Mouse (Mus musculus) stomach, embryonic 16.5 days (tissue): ENCODE results near the gene Extl2. TPM values are rescaled to one million over a fixed set of nuclear protein-coding genes. Genes with fewer than 3 reads are reported as not detected.

Experiments used
- ATAC-seq: fragments of 200-750 bp; cut with Nextera tagmentation; 2 replicates; pipeline ENCODE4 v1.8.0; 2017; ENCODE audit warnings: moderate number of reproducible peaks, moderate TSS enrichment; ENCODE audit not compliant: insufficient read depth, low FRiP score
- H3K27ac ChIP-seq: fragments of 300-500 bp; sonication (generic); 2 replicates; pipeline ENCODE4 v1.5.1; 2014; ENCODE audit warnings: low read length
- H3K27me3 ChIP-seq: fragments of 300-500 bp; sonication (generic); 2 replicates; pipeline ENCODE4 v1.6.1; 2014; ENCODE audit warnings: low read length, control low read depth, mixed read lengths; ENCODE audit not compliant: control insufficient read depth, insufficient read depth
- H3K36me3 ChIP-seq: fragments of 300-500 bp; sonication (generic); 2 replicates; pipeline ENCODE4 v1.6.1; 2014; ENCODE audit warnings: low read length; ENCODE audit not compliant: control insufficient read depth, insufficient read depth
- H3K4me1 ChIP-seq: fragments of 300-500 bp; sonication (generic); 2 replicates; pipeline ENCODE4 v1.6.1; 2014; ENCODE audit warnings: low read length, control low read depth, mixed read lengths; ENCODE audit not compliant: control insufficient read depth, insufficient read depth
- H3K4me2 ChIP-seq: fragments of 300-500 bp; sonication (generic); 2 replicates; pipeline ENCODE4 v1.6.1; 2014; ENCODE audit warnings: low read depth, low read length, mixed read lengths
- H3K4me3 ChIP-seq: fragments of 300-500 bp; sonication (generic); replicated peaks from 2 replicates; pipeline ENCODE4 v1.5.1; 2014; ENCODE audit warnings: mild to moderate bottlenecking, low read length
- H3K9ac ChIP-seq: fragments of 300-500 bp; sonication (generic); 2 replicates; pipeline ENCODE4 v1.6.1; 2014; ENCODE audit warnings: low read length
- H3K9me3 ChIP-seq: fragments of 300-500 bp; sonication (generic); replicated peaks from 2 replicates; pipeline ENCODE4 v1.6.1; 2016; ENCODE audit warnings: low read length, control low read depth; ENCODE audit not compliant: control insufficient read depth
- WGBS: fragments of 180-500 bp; shearing (Covaris S2); extraction: QIAGEN DNeasy Blood & Tissue Kit; methylation state at CpG from one replicate; pipeline ENCODE4 v1.1.7; 2014; 5-methylcytosine and 5-hydroxymethylcytosine counted together
- polyA plus RNA-seq: library from polyadenylated mRNA; unstranded; fragments of >200 nt; fragmentation: Nextera tagmentation; extraction: Ambion mirVana; gene quantifications from 2 replicates; pipeline ENCODE4 v1.2.1, GENCODE M21; 2015

The Extl2 gene
- polyA plus RNA-seq, 1 experiment from 2014 or later: 20.2 TPM

- 93% methylated on average over 14 of the region's 14 CpGs for WGBS
- no peak overlapping the region for H3K9ac ChIP-seq
- no peak overlapping the region for H3K27ac ChIP-seq
- H3K27me3 ChIP-seq: no peaks in the 10 kb centered on the region
- no peaks in the 10 kb centered on the region for H3K9me3 ChIP-seq
- H3K4me3 ChIP-seq: no peak overlapping the region
- H3K4me2 ChIP-seq: no peak overlapping the region
- H3K36me3 ChIP-seq: peaks cover 7% of the 10 kb centered on the region; the same call in 1 of the 2 replicates
- ATAC-seq: no peak
- no peaks in the 10 kb centered on the region for H3K4me1 ChIP-seq
Measured at GRCm38 (mm10) chr3:115971891-115972646, 35.2 kb upstream of the Extl2 start.

GRCm38 (mm10) chr3:115974228-115974627 is 33.0 kb upstream of the Extl2 start:
- Histone ChIP-seq H3K4me3 (no peak overlapping the region), H3K9me3 (no peaks in the 10 kb centered on the region), H3K27me3 (no peaks in the 10 kb centered on the region), H3K36me3 (peaks cover 11% of the 10 kb centered on the region; the same call in 1 of the 2 replicates), H3K27ac (no peak overlapping the region), H3K4me2 (no peak overlapping the region), H3K9ac (no peak overlapping the region), H3K4me1 (no peaks in the 10 kb centered on the region)
- 90% methylated on average over 6 of the region's 6 CpGs for WGBS
- no peak for ATAC-seq

- 92% methylated on average over 10 of the region's 10 CpGs for WGBS
- no peak for ATAC-seq
- no peak overlapping the region for H3K4me2 ChIP-seq
- no peaks in the 10 kb centered on the region for H3K4me1 ChIP-seq
- peaks cover 11% of the 10 kb centered on the region; the same call in 1 of the 2 replicates for H3K36me3 ChIP-seq
- no peak overlapping the region for H3K9ac ChIP-seq
- no peaks in the 10 kb centered on the region for H3K9me3 ChIP-seq
- H3K4me3 ChIP-seq: no peak overlapping the region
- no peak overlapping the region for H3K27ac ChIP-seq
- H3K27me3 ChIP-seq: no peaks in the 10 kb centered on the region
Measured at GRCm38 (mm10) chr3:115974995-115975394, 32.3 kb upstream of the Extl2 start.

GRCm38 (mm10) chr3:115979000-115979399 is 28.3 kb upstream of the Extl2 start:
- no peak overlapping the region for H3K9ac ChIP-seq
- no peaks in the 10 kb centered on the region for H3K4me1 ChIP-seq
- ATAC-seq: no peak
- 29% methylated on average over 1 of the region's 1 CpGs for WGBS
- no peak overlapping the region for H3K4me3 ChIP-seq
- no peak overlapping the region for H3K4me2 ChIP-seq
- H3K9me3 ChIP-seq: no peaks in the 10 kb centered on the region
- no peak overlapping the region for H3K27ac ChIP-seq
- H3K36me3 ChIP-seq: peaks cover 8% of the 10 kb centered on the region; the same call in 1 of the 2 replicates
- no peaks in the 10 kb centered on the region for H3K27me3 ChIP-seq

GRCm38 (mm10) chr3:115983217-115983616 is 24.0 kb upstream of the Extl2 start:
- ATAC-seq: no peak
- Histone ChIP-seq H3K9ac (no peak overlapping the region), H3K4me1 (no peaks in the 10 kb centered on the region), H3K36me3 (peaks cover 3% of the 10 kb centered on the region), H3K4me2 (no peak overlapping the region), H3K27me3 (no peaks in the 10 kb centered on the region), H3K27ac (no peak overlapping the region), H3K9me3 (no peaks in the 10 kb centered on the region), H3K4me3 (no peak overlapping the region)
- WGBS: 95% methylated on average over 8 of the region's 8 CpGs

GRCm38 (mm10) chr3:115984653-115985052 is 22.6 kb upstream of the Extl2 start:
- no peak for ATAC-seq

GRCm38 (mm10) chr3:115985183-115985892 is 21.9 kb upstream of the Extl2 start:
- WGBS: 69% methylated on average over 9 of the region's 9 CpGs
- Histone ChIP-seq H3K27ac (no peak overlapping the region), H3K36me3 (peaks cover 6% of the 10 kb centered on the region), H3K9me3 (no peaks in the 10 kb centered on the region), H3K9ac (no peak overlapping the region), H3K4me3 (no peak overlapping the region), H3K4me1 (no peaks in the 10 kb centered on the region), H3K4me2 (no peak overlapping the region), H3K27me3 (no peaks in the 10 kb centered on the region)
- ATAC-seq: no peak

More at GRCm38 (mm10) chr3:115984653-115985052, 22.6 kb upstream of the Extl2 start:
- H3K4me1 ChIP-seq: no peaks in the 10 kb centered on the region
- 95% methylated on average over 9 of the region's 9 CpGs for WGBS
- H3K9me3 ChIP-seq: no peaks in the 10 kb centered on the region
- H3K9ac ChIP-seq: no peak overlapping the region
- H3K27ac ChIP-seq: no peak overlapping the region
- no peak overlapping the region for H3K4me2 ChIP-seq
- H3K4me3 ChIP-seq: no peak overlapping the region
- peaks cover 6% of the 10 kb centered on the region for H3K36me3 ChIP-seq
- no peaks in the 10 kb centered on the region for H3K27me3 ChIP-seq

- Histone ChIP-seq H3K9ac (no peak overlapping the region), H3K4me3 (no peak overlapping the region), H3K4me1 (peaks cover 2% of the 10 kb centered on the region; the same call in 1 of the 2 replicates), H3K4me2 (no peak overlapping the region), H3K27ac (no peak overlapping the region), H3K9me3 (no peaks in the 10 kb centered on the region), H3K27me3 (no peaks in the 10 kb centered on the region), H3K36me3 (0 out of 2 replicates have a peak, but pooled peaks cover 3% of the 10 kb centered on the region)
- WGBS: 45% methylated on average over 4 of the region's 4 CpGs
- ATAC-seq: no peak
Measured at GRCm38 (mm10) chr3:115992103-115992502, 15.2 kb upstream of the Extl2 start.

GRCm38 (mm10) chr3:115992588-115992987 is 14.7 kb upstream of the Extl2 start:
- Histone ChIP-seq H3K27ac (no peak overlapping the region; the same call in 1 of the 2 replicates), H3K4me1 (peaks cover 2% of the 10 kb centered on the region; the same call in 1 of the 2 replicates), H3K9me3 (no peaks in the 10 kb centered on the region), H3K27me3 (no peaks in the 10 kb centered on the region), H3K36me3 (0 out of 2 replicates have a peak, but pooled peaks cover 3% of the 10 kb centered on the region), H3K9ac (no peak overlapping the region), H3K4me2 (no peak overlapping the region), H3K4me3 (no peak overlapping the region)
- 63% methylated on average over 4 of the region's 4 CpGs for WGBS
- no peak for ATAC-seq
